Mouse (Mus musculus): ENCODE measurements around the gene Nphp3. TPM values are rescaled to one million over a fixed set of nuclear protein-coding genes. Genes with fewer than 3 reads are reported as not detected.

Nphp3 gene
- polyA plus RNA-seq, 1 experiment from 2014 or later: 5.7 TPM

GRCm38 (mm10) chr9:104035261-104036015 is 33.1 kb downstream of the Nphp3 start:
- ATAC-seq (ENCODE audit: insufficient number of reproducible peaks, low FRiP score, low TSS enrichment, low read depth): no peak
- Histone ChIP-seq H3K4me1 (no peaks in the 10 kb centered on the region), H3K9ac (no peak overlapping the region), H3K27me3 (no peaks in the 10 kb centered on the region), H3K4me3 (no peak overlapping the region), H3K36me3 (peaks cover 70% of the 10 kb centered on the region), H3K4me2 (no peak overlapping the region), H3K27ac (no peak overlapping the region), H3K9me3 (no peaks in the 10 kb centered on the region)
- 47% methylated on average over 24 of the region's 24 CpGs for WGBS

GRCm38 (mm10) chr9:104038266-104038665 is 35.9 kb downstream of the Nphp3 start:
- H3K36me3 ChIP-seq: peaks cover 65% of the 10 kb centered on the region
- H3K4me3 ChIP-seq: no peak overlapping the region
- no peak overlapping the region for H3K4me2 ChIP-seq
- H3K27me3 ChIP-seq: no peaks in the 10 kb centered on the region
- H3K9me3 ChIP-seq: no peaks in the 10 kb centered on the region
- H3K27ac ChIP-seq: no peak overlapping the region
- WGBS: 80% methylated on average over 13 of the region's 13 CpGs
- no peak for ATAC-seq (ENCODE audit: insufficient number of reproducible peaks, low FRiP score, low TSS enrichment, low read depth)
- H3K9ac ChIP-seq: no peak overlapping the region
- H3K4me1 ChIP-seq: no peaks in the 10 kb centered on the region

- Histone ChIP-seq H3K9ac (no peak overlapping the region), H3K36me3 (peaks cover 64% of the 10 kb centered on the region), H3K4me1 (no peaks in the 10 kb centered on the region), H3K9me3 (no peaks in the 10 kb centered on the region), H3K4me3 (no peak overlapping the region), H3K27ac (no peak overlapping the region), H3K4me2 (no peak overlapping the region), H3K27me3 (no peaks in the 10 kb centered on the region)
- no peak for ATAC-seq (ENCODE audit: insufficient number of reproducible peaks, low FRiP score, low TSS enrichment, low read depth)
- 85% methylated on average over 21 of the region's 21 CpGs for WGBS
Measured at GRCm38 (mm10) chr9:104039031-104039695, 36.8 kb downstream of the Nphp3 start.

- Histone ChIP-seq H3K4me2 (no peak overlapping the region), H3K4me3 (no peak overlapping the region), H3K27me3 (no peaks in the 10 kb centered on the region), H3K36me3 (peaks cover 64% of the 10 kb centered on the region), H3K4me1 (no peaks in the 10 kb centered on the region), H3K9me3 (no peaks in the 10 kb centered on the region), H3K9ac (no peak overlapping the region), H3K27ac (no peak overlapping the region)
- no peak for ATAC-seq (ENCODE audit: insufficient number of reproducible peaks, low FRiP score, low TSS enrichment, low read depth)
- 79% methylated on average over 4 of the region's 4 CpGs for WGBS
Measured at GRCm38 (mm10) chr9:104039742-104040141, 37.4 kb downstream of the Nphp3 start.

GRCm38 (mm10) chr9:104040362-104040761 is 38.0 kb downstream of the Nphp3 start, which contains the start of gene Gm28305:
Gm28305 (plus strand) TSS chr9:104040662.
- H3K9me3 ChIP-seq: no peaks in the 10 kb centered on the region

GRCm38 (mm10) chr9:104043676-104044075 is 41.3 kb downstream of the Nphp3 start:
- Histone ChIP-seq H3K27ac (no peak overlapping the region), H3K9me3 (no peaks in the 10 kb centered on the region), H3K4me3 (no peak overlapping the region), H3K9ac (no peak overlapping the region), H3K36me3 (peaks cover 60% of the 10 kb centered on the region), H3K4me2 (no peak overlapping the region), H3K4me1 (no peaks in the 10 kb centered on the region), H3K27me3 (no peaks in the 10 kb centered on the region)
- 82% methylated on average over 4 of the region's 4 CpGs for WGBS
- ATAC-seq (ENCODE audit: insufficient number of reproducible peaks, low FRiP score, low TSS enrichment, low read depth): no peak

More at GRCm38 (mm10) chr9:104040362-104040761, 38.0 kb downstream of the Nphp3 start, which contains the start of gene Gm28305:
- H3K36me3 ChIP-seq: peaks cover 63% of the 10 kb centered on the region
- H3K9ac ChIP-seq: no peak within 1 kb of the TSS
- no peak within 1 kb of the TSS for H3K4me2 ChIP-seq
- no peaks in the 10 kb centered on the region for H3K27me3 ChIP-seq
- WGBS: 59% methylated on average over 2 of the region's 2 CpGs
- no peak for ATAC-seq (ENCODE audit: insufficient number of reproducible peaks, low FRiP score, low TSS enrichment, low read depth)
- no peak within 1 kb of the TSS for H3K4me3 ChIP-seq
- H3K27ac ChIP-seq: no peak within 1 kb of the TSS
- no peaks in the 10 kb centered on the region for H3K4me1 ChIP-seq

GRCm38 (mm10) chr9:104051028-104051427 is 48.7 kb downstream of the Nphp3 start:
- Histone ChIP-seq H3K4me1 (no peaks in the 10 kb centered on the region), H3K27ac (no peak overlapping the region), H3K9ac (no peak overlapping the region), H3K9me3 (no peaks in the 10 kb centered on the region), H3K4me3 (no peak overlapping the region), H3K36me3 (peaks cover 91% of the 10 kb centered on the region), H3K4me2 (no peak overlapping the region), H3K27me3 (no peaks in the 10 kb centered on the region)
- 0 out of 2 replicates have a peak, but pooled peaks have one; percentile 48 for ATAC-seq (ENCODE audit: insufficient number of reproducible peaks, low FRiP score, low TSS enrichment, low read depth)
- WGBS: 90% methylated on average over 6 of the region's 6 CpGs

- H3K27me3 ChIP-seq: no peaks in the 10 kb centered on the region
- H3K9me3 ChIP-seq: no peaks in the 10 kb centered on the region
- peaks cover 18% of the 10 kb centered on the region for H3K4me1 ChIP-seq
- peak within 1 kb of the TSS; percentile 65 for H3K27ac ChIP-seq
- H3K9ac ChIP-seq: peak within 1 kb of the TSS; percentile 94
- peak within 1 kb of the TSS; percentile 100 for H3K4me3 ChIP-seq
- under 1% methylated on average over 58 of the region's 59 CpGs for WGBS
- peak; percentile 62; the same call in 1 of the 2 replicates for ATAC-seq (ENCODE audit: insufficient number of reproducible peaks, low FRiP score, low TSS enrichment, low read depth)
- H3K36me3 ChIP-seq: peaks cover 21% of the 10 kb centered on the region
- peak within 1 kb of the TSS; percentile 87 for H3K4me2 ChIP-seq
Measured at GRCm38 (mm10) chr9:104062430-104063243, 60.3 kb downstream of the Nphp3 start, which contains the start of gene Uba5. Uba5 (minus strand) TSS chr9:104063134.

GRCm38 (mm10) chr9:104063244-104063961 is 61.1 kb downstream of the Nphp3 start, which contains the start of gene Acad11:
Acad11 (plus strand) TSS chr9:104063377.
- Histone ChIP-seq H3K9ac (peak within 1 kb of the TSS; percentile 94), H3K36me3 (peaks cover 14% of the 10 kb centered on the region), H3K4me3 (peak within 1 kb of the TSS; percentile 100), H3K27ac (peak within 1 kb of the TSS; percentile 65), H3K4me2 (peak within 1 kb of the TSS; percentile 87), H3K9me3 (no peaks in the 10 kb centered on the region), H3K27me3 (no peaks in the 10 kb centered on the region), H3K4me1 (peaks cover 18% of the 10 kb centered on the region)
- under 1% methylated on average over 27 of the region's 30 CpGs for WGBS
- peak; percentile 91 for ATAC-seq (ENCODE audit: insufficient number of reproducible peaks, low FRiP score, low TSS enrichment, low read depth)

- peaks cover 11% of the 10 kb centered on the region for H3K36me3 ChIP-seq
- H3K4me3 ChIP-seq: no peak overlapping the region
- ATAC-seq (ENCODE audit: insufficient number of reproducible peaks, low FRiP score, low TSS enrichment, low read depth): no peak
- no peaks in the 10 kb centered on the region for H3K9me3 ChIP-seq
- no peak overlapping the region for H3K9ac ChIP-seq
- no peaks in the 10 kb centered on the region for H3K27me3 ChIP-seq
- no peak overlapping the region for H3K4me2 ChIP-seq
- 32% methylated on average over 1 of the region's 1 CpGs for WGBS
- peaks cover 18% of the 10 kb centered on the region for H3K4me1 ChIP-seq
- H3K27ac ChIP-seq: no peak overlapping the region
Measured at GRCm38 (mm10) chr9:104064571-104064970, 62.2 kb downstream of the Nphp3 start.

- no peak for ATAC-seq (ENCODE audit: insufficient number of reproducible peaks, low FRiP score, low TSS enrichment, low read depth)
- Histone ChIP-seq H3K9ac (no peak overlapping the region), H3K36me3 (no peaks in the 10 kb centered on the region), H3K27ac (no peak overlapping the region), H3K4me3 (no peak overlapping the region), H3K27me3 (no peaks in the 10 kb centered on the region), H3K9me3 (no peaks in the 10 kb centered on the region), H3K4me2 (no peak overlapping the region), H3K4me1 (no peaks in the 10 kb centered on the region)
- 81% methylated on average over 4 of the region's 4 CpGs for WGBS
Measured at GRCm38 (mm10) chr9:104070241-104070640, 67.9 kb downstream of the Nphp3 start.
